Mouse (Mus musculus): ENCODE results near the gene Cyp39a1.

The Cyp39a1 gene

DNA sequence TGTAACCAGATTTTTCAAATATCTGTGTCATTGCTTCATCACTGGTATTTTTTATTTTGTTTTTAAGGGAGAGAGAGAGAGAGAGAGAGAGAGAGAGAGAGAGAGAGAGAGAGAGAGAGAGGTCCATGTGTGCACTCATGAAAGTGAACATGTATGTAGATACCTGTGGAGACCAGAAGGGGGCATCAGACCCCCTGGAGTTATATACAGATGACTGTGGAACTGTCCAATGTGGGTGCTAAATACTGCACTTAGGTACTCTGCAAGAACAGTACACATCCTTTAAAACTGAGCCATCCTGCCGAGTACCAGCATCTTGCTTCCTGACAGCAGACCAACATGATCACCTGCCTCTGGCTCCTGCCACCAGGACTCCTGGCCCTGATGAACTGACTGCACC, 9.0 kb downstream of the Cyp39a1 start:
- in situ Hi-C loops (cut with MboI; ENCODE audit: unreplicated experiment in 2 of 2): loop anchor here in 1 of 2 experiments (25.0 kb wide), 2 partner anchors 461 to 1686 kb away; no protein-coding TSS in a partner anchor

DNA sequence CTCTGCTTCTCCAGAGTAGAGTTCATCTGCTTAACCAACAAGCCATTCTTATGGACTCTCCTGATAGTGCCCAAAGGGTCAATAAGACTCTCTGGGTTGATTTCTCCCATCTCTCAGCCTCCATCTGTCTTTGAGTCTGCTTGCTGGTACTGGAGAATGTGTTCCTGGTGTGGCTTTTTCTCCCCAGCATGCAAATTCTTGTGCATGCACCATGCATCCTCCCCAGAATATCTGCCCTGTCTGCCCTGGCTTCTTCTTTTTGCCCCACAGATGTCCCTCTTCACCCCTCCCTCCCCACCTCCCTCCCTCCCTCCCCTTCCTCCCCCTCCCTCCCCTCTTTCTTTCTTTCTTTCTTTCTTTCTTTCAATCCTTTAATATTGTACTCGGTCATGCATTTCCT, 10.1 kb downstream of the Cyp39a1 start:
- in situ Hi-C loops (cut with MboI; ENCODE audit: unreplicated experiment in 2 of 2): loop anchor here in 1 of 2 experiments (25.0 kb wide), 2 partner anchors 460 to 1685 kb away; no protein-coding TSS in a partner anchor

DNA sequence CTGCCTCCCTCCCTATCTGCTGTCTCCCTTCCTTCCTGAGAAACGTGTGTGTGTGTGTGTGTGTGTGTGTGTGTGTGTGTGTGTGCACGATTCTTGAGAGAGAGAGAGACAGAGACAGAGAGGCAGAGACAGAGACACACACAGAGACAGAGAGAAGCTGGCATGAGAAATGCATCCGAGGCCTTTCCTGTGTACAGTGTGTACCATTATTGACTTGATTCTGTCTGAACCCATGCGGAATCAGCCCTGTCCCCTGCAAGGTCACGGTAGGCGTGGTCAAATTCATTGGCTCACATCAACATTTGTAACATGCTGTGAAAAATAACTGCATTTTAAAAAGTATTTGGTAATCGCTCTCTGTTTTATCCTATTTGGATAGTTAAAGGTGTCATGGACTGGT, 16.9 kb downstream of the Cyp39a1 start:
- in situ Hi-C loops (cut with MboI; ENCODE audit: unreplicated experiment in 2 of 2): loop anchor here in 1 of 2 experiments (25.0 kb wide), 2 partner anchors 453 to 1678 kb away; no protein-coding TSS in a partner anchor

DNA sequence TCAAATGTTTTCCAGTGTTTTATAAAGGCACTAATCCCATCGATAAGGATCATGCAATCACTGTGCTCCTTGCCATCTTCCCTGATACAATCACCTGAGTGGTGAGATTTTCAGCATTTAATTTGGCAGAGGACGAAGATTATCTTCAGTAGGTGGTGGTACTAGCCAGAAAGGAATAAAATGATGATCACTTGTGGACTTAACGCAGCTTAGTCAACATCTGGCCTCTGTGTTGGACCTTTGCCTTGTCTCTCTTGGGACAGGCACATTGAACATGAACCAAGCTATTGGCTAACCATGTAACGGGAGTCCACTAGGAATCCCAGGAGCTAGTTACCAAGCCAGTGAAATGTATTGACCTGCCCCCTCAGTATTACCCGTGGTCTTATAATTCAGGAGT, 17.4 kb downstream of the Cyp39a1 start:
- in situ Hi-C loops (cut with MboI; ENCODE audit: unreplicated experiment in 2 of 2): loop anchor here in 1 of 2 experiments (25.0 kb wide), 2 partner anchors 453 to 1678 kb away; no protein-coding TSS in a partner anchor

DNA sequence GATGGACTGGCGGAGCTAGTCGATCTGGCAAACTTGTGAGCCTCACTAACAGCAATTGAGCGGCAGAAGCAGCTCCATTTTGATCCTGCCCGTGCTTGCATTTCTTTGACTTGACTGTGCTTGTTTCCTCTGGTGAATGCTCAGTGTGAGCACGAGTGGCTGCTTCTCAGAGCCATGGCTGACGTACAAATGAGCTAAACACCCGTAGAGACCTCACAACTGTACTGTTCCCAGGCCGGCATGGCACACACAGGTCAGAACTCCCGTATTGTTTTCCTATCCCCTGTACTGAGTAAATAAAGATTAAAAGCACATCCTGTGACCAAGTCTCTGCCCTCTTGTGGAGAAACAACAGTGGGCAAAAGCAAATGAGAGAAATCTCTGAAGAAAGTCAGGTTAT, 22.4 kb downstream of the Cyp39a1 start:
- in situ Hi-C loops (cut with MboI; ENCODE audit: unreplicated experiment in 2 of 2): loop anchor here in 1 of 2 experiments (25.0 kb wide), 2 partner anchors 448 to 1673 kb away; no protein-coding TSS in a partner anchor

DNA sequence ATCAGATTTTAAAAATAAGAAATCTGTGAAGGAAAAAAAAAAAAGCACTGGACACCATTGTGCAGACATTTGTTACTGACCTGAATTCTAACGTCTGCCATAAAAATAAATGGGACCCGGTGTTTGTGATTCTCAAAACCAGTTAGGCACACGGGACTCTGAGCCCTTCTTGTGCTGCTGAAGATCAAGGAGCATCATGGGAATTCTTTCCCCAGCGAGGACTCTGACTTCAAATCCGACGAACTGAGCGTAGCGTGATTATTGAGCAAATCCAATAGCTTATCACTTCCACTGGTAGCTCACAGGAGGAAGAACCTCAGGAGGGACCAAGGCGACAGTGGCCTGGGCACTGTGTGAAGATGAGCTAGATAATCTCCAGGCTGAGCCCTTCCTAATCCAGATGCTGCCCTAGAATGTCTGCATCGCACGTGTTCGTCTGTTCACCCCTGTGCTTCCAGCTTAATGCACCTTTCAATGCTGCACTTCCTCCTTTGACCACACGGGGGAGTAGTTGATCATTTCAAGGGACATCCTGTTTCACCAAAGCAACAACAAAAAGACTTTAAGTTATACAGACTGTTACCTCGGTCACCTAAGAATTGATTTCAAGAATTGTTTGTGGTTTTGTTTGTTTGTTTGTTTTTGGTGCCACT, 31.9 kb downstream of the Cyp39a1 start:
- in situ Hi-C loops (cut with MboI; ENCODE audit: unreplicated experiment in 2 of 2): loop anchor here (10.0 to 25.0 kb wide), 3 partner anchors 438 to 1676 kb away; no protein-coding TSS in a partner anchor

DNA sequence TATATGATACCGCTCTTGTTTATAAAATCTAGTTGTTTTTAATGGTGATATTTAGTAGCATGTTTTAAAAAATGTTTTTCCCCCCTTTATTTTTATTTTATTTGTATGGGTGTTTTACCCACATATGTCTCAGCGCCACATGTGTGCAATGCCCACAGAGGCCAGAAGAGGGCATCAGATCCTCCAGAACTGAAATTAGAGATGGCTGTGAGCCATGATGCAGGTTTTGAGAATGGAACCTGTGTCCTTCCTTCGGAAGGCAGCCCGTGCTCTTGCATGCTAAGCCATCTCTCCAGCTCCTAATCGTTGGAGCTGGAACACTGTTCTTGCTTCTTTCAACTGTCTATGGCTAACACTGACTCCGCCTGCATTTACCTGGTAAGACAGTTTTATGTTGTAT, 33.8 kb downstream of the Cyp39a1 start:
- in situ Hi-C loops (cut with MboI; ENCODE audit: unreplicated experiment in 2 of 2): no loop called here

DNA sequence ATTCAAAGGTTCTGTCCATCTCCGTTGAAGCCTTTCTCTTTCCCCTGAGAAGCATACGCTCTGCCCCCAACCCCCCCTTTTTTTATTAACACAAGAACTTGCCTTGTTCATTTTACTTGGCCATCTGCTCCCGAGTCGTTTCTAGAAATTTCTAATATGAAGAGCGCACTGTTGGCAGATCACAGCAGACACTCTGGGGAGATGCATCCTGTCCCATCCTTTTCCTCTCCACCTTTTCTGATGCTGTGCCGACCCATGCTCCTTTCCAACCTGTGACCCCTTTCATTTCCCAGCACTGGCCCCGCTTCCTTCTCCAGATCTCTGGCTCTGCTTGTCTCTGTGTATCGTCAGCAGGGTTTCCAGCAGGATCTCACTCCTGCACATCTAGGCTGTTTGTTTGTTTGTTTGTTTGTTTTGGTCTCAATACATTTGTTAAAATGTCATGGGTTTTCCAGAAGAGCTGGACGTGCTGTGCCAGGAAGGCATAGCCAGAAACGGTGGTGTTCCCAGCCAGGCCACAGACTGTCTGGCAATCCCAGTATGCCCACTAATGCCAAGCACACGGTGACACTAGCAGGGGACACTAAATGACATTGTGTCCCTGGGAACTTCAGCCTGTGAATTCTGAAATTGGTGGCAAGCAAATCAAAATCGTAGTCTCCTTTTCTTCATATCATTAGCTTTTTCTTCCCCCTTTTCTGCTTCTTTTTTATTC, 37.1 kb downstream of the Cyp39a1 start:
- in situ Hi-C loops (cut with MboI; ENCODE audit: unreplicated experiment in 2 of 2): no loop called here

DNA sequence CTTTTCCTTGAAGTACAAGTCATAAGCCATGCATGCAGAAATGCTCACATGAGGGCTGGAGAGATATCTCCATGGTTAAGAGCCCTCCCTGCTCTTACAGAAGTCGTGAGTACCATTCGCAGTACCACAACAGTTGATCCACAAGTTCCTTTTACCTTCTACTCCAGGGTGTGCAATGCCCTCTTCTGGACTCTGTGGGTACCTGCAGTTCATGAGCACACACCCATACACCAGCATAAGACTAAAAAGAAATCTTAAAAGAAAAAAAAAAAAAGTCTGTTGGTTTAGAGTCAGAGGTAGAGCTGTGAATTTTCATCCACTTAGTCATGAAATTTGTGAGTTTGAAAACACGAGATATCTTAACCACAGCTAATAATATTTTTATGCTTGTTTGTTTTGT, 39.5 kb downstream of the Cyp39a1 start:
- in situ Hi-C loops (cut with MboI; ENCODE audit: unreplicated experiment in 2 of 2): no loop called here

DNA sequence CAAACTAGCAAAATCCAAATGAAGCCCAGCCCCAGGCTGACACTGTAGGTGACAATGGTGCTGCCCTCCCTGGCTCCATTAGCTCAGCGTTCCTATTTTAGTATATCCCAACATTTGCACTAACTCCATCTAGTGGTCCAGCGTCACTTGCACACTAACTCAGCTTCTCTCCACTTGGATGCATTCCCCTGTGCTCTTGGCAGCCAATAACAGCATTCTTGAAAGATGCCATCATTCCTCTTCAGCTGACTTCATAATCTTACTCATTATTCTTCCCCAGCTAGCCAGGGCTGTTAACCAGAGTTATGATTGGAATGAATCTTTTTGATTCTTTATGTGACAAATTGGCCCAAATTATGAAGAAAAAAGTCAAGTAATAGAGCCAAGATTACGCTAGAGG, 40.0 kb downstream of the Cyp39a1 start:
- in situ Hi-C loops (cut with MboI; ENCODE audit: unreplicated experiment in 2 of 2): no loop called here

DNA sequence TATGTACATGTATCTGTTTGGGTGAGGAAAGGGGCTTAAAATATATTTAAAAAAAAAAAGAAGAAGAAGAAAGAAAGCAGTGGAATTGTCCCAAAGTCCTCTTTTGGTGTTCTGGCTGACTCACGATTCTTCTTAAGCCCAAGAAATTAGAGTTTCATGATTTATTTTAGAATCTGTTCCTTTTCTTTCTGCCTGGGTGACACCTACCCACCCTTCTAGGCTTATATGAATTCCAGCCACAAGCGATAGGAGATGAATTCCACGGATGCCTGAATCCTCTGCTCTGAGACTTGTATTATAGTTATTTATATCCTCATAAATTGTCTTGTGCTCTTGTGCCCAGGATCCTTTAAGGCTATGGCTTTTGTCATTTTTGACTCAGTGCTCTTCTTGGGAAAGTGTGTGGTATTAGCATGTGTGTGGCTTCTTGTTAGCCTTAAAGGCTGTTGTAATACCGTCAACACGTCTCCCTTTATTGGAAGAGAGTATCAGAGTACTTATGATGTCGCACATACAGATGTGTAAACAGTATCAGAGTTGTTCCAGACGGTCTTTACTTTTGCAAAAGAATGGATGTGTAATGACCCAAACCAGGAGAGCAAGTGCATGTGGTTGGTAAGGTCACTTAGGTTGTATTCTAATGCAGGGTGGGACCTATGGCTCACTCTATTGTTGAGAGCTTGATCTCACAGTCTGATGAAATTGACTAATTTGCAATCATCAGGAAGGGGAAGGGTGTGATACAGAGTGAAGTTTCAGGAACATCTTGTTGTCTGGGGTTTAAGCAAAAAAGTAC, 44.5 kb downstream of the Cyp39a1 start:
- in situ Hi-C loops (cut with MboI; ENCODE audit: unreplicated experiment in 2 of 2): no loop called here

DNA sequence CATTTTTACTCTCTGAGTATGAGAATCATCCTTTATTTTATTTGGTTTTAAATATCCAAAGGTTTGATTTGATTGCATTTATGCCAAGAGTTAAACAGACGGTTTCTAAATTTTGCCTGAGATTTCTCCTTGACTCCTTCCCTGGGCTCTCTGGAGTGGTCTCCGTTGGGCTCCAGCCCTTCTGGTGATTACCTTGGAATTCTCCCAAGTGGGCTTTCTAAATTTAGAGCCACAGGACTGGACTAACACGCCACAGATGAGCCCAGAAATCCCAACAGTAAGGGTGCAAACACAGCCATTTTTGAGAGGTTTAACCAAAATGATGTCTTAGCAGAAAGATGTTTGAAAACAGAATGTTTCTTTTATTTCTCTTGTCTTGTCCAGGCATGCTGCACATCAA, 47.0 kb downstream of the Cyp39a1 start:
- in situ Hi-C loops (cut with MboI; ENCODE audit: unreplicated experiment in 2 of 2): no loop called here

DNA sequence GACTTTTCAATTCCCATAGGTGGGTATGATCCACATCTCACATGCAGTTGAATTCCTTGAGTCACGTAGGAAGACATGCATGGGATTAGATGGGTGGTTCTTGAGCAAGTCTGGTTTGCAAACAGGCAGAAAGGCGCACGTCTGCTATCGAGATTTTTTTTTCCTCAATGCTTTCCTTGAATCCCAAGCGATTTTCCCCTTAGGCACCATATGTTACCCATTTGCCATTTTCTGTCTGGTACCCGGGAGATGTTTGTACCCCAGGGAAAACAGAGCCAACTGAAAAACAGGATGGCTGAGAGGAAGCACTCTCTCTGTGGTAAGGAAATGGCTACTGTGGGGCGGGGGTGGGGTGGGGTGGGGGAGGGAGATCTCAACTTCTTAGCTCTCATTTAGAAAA, 49.4 kb downstream of the Cyp39a1 start:
- in situ Hi-C loops (cut with MboI; ENCODE audit: unreplicated experiment in 2 of 2): no loop called here

DNA sequence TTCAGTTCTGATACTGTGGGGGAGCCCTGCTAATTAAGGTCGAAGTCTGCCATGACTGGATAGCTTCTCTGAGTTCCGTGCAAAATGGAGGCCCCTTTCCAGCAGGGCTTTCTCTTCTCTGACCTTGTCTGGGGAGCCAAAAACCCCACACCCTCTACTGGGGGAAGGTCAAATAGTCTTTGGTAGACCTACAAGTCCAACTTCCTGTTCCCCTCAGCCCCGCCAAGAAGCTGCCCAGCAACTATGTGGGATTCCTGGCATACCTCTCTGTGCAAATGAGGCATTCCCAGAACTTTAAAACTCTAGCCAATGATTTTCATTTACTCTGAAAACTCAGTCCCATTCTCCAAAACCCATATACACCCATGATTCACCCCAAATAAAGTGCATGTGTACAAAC, 52.2 kb downstream of the Cyp39a1 start:
- in situ Hi-C loops (cut with MboI; ENCODE audit: unreplicated experiment in 2 of 2): no loop called here

DNA sequence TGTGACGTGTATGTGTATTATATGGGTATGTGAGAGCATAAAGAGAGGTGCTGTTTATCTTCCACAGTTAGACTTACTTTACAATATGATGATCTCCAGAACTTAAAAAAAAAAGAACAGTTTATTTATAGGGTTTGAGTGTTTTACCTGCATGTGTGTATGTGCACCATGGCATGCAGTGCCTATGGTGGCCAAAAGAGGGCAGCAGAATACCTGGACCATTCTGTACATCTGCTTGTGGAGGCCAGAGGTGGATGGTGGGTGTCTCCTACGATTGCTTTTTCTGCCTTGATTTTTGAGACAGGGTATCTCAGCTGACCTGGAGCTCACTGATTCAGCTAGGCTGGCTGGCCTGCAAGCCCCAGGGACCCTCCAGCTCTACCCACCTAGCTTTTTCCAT, 57.3 kb downstream of the Cyp39a1 start:
- in situ Hi-C loops (cut with MboI; ENCODE audit: unreplicated experiment in 2 of 2): no loop called here

DNA sequence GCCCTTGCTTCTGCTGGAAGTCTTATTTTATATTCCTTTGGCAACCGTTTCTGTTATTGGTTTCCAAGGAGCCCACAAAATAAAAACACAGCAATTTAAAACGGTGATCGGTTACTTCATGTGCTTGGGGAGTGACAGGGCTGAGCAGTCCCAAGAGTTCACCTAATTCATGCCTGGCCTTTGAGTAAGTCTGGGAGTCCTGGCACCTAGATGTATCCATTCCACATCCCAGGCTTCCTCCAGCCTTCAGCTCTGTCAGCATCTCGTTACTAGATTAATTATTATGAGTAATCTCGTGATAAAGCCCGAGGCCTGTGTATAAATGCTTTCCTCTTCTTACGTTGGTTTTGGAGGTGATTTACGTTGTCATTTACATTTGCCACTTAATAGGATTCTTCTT, 64.1 kb downstream of the Cyp39a1 start:
- in situ Hi-C loops (cut with MboI; ENCODE audit: unreplicated experiment in 2 of 2): no loop called here

DNA sequence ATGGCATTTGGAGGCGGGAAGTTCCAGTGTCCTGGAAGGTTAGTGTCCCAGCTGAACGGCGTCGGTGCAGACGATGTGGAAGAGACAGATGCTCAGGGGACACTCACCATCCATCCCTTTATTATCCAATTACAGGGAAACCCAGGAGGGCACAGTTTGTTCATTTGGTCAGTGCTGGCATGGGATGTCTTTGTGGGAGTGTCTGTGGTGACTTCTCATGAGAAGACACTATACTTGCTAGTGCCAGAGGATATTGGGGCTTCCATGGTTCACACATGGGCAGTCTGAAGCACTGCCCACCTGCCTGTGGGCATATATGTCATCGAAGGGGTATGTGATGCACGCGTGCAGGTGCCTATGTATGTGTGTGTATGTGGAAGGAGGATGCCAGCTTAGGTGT, 64.8 kb downstream of the Cyp39a1 start:
- in situ Hi-C loops (cut with MboI; ENCODE audit: unreplicated experiment in 2 of 2): no loop called here

DNA sequence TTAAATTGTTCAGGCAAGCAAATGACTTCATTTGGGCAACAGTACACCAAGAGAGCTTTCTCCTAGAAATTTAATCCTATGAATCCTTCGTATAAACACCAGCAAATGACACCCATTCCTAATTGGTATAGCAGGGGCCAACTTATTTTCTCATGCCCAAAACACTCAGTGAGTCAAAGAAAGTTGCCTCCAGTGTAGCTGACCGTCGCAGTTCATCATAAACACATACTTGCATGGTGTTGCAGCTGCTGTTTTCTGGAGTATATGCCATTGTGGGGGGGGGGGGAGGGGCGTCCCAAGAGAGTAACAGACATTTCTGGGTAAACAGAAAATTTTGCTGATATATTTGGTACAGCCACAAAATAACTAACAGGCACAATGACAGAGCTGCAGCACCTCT, 67.0 kb downstream of the Cyp39a1 start:
- in situ Hi-C loops (cut with MboI; ENCODE audit: unreplicated experiment in 2 of 2): no loop called here

DNA sequence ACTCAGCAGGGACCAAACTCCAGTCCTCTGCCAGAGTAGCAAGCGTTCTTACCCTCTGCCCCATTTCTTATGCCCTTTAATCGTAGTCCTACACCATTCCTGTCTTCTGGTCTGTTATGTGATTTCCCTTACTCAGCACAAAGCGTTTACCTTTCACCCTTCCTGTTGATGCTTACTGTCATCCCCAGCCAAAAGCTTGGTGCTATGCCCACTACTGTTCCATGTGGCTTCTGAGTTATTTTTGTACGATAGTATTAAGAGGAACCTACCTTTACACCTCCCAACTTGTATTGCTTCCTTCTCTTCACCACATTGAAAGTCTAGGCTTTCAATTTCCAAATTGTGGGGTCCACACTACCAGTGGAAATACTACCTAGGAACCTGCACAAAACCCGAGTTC, 76.7 kb downstream of the Cyp39a1 start:
- in situ Hi-C loops (cut with MboI; ENCODE audit: unreplicated experiment in 2 of 2): no loop called here

DNA sequence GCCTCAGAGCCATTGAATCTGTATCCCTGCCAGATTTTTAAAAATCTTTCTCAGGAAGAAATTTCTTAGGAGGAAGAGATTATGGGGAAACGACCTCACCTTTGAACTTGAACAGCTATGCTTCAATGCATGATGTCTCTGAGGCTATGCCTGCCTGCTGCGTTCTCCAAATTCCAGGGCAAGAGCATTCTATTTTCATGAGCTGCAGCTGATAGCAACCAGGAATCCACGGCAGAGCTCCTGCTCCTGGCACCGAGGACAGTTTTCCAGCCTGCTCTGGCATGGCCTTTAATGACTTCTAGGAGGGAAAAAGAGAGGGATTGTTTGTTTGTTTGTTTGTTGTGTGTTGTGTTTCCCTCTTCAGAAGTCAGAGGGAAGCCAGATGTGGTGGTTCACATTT, 77.2 kb downstream of the Cyp39a1 start:
- in situ Hi-C loops (cut with MboI; ENCODE audit: unreplicated experiment in 2 of 2): no loop called here

DNA sequence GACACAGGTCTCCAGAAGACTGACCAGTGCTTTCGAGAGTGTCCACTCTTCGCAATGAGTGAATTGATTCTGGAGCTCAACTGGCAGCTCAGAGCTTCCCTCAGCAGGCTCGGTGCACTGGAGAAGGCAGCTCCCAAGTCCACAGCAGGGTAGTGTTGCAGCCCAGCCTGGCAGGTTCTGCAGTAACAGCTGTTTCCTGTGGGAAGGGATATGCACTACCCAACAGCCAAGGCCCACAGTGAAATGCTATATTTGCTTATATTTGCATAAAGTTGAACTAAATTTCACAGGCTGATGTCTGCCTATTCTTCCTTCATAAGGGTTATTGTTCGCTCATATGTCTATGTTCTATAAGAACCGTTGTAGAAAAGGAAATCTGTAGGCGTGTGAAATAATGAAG, 83.9 kb downstream of the Cyp39a1 start:
- in situ Hi-C loops (cut with MboI; ENCODE audit: unreplicated experiment in 2 of 2): no loop called here

Data from v-Abl transformed pro-B cells (cell line).